Mouse (Mus musculus): ENCODE measurements around the gene Adra1b.

DNA sequence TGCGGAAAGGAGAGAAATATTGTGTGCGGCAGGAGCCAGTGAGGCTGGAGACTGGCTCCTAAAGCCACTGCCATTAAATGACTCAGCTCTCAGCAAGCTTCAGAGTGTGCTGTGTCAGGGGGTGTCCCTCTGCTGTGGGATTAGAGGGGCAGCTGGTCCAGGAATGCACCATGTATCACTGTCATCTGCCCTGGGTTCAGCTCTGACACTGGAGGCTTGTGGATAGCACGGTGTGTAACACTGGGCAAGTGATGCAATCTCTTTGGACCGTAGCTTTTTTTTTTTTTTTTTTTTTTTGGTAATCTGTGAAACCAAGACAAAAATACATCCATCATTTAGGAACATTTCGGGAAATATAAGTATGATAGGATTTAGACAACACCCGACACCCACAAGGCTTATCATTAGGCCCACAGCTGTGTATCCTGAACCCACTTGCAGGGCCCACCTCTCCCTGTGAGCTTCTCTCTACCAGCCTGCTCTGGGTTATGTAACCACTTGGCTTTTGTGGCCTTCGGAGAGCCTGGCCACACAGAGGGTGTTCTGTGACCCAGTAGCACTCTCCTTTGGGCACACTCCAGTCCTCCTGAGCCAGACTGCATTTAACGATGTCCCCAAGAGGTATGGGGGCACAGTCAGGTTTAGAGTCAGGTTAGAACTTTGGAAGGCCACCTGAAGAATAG lies 26.3 kb upstream of the Adra1b start:
- TF ChIP-seq CTCF (IDR thresholded peaks at IDR 0.05) (no peak), EP300 (IDR thresholded peaks at IDR 0.05) (no peak)

Data from lung, postnatal 0 days (tissue).